Mouse (Mus musculus): ENCODE data around the gene Cdh7.

GRCm38 (mm10) chr1:110056317-110056716 lies 74.1 kb downstream of the Cdh7 start:
- TF ChIP-seq POLR2A (IDR thresholded peaks at IDR 0.05; ENCODE audit: low read depth, low read length): no peak
- TF ChIP-seq CTCF (IDR thresholded peaks at IDR 0.05; ENCODE audit: extremely low read depth, insufficient read depth, insufficient read length, insufficient replicate concordance): no peak
